Mouse (Mus musculus) olfactory bulb, adult 2 months (tissue): ENCODE data around the gene Slc25a21.

Experiments
- CTCF ChIP-seq: fragments of 200-500 bp; IDR thresholded peaks from 2 replicates; pipeline ENCODE4 v1.5.1; 2012; ENCODE audit warnings: low read depth, mild to moderate bottlenecking, low read length, moderate library complexity; ENCODE audit not compliant: insufficient read depth
- POLR2A ChIP-seq: fragments of 200-500 bp; IDR thresholded peaks from 2 replicates; pipeline ENCODE4 v1.6.1; 2012; ENCODE audit warnings: mild to moderate bottlenecking, low read depth, low read length, moderate library complexity; ENCODE audit not compliant: insufficient read depth

DNA sequence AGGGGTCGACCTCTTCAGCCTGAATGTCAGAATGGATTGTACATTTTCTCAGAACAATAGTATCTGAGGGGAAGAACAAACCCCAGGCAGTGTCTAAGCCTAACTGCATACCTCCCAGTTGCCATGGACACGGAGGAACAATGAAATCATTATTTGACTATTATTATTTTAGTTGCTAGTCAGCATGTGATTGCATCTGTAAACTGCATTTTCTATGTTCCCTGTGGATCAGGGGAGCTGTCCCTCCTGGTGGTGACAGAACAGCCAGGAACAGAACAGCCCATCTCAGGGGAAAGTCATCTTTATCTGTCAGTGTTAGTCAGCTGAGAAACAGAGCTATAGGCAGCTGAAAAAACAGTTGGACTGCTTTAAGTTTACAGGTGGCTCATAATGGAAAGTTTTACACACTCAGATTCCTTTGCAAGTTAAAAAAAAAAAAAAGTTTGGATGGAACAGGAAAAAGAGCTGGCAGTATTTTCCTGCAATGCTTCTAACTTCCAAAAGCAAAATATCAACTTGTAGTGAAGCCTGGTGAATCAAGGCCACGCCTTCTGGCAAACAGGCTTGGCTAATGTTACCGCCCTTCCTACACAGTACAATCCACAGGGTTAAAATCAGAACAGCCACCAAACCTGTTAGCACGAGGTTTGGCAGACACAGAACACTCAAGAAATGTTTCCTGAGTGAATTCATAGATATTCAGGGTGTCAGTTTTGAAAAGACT, 17.6 kb downstream of the Slc25a21 start:
- no peak for TF ChIP-seq CTCF
- TF ChIP-seq POLR2A: no peak
